Mouse (Mus musculus) erythroblast, embryonic 14.5 days (primary cell): ENCODE measurements around the gene Smyd4.

ENCODE experiments used
- GATA1 ChIP-seq: IDR thresholded peaks from 2 replicates; pipeline ENCODE4 v1.6.1; 2012; ENCODE audit warnings: low read length, inconsistent platforms, mixed read lengths
- TAL1 ChIP-seq: IDR thresholded peaks from 3 replicates; pipeline ENCODE4 v1.6.1; 2012; ENCODE audit warnings: low read length, inconsistent platforms, mixed read lengths

- TF ChIP-seq GATA1 (no peak), TAL1 (no peak)
These were observed 37.4 kb upstream of the Smyd4 start for GRCm38 (mm10) chr11:75310813-75311212.
